Mouse (Mus musculus): Measurements from ENCODE around the gene Tnfrsf25. TPM values are rescaled to one million over a fixed set of nuclear protein-coding genes. Genes with fewer than 3 reads are reported as not detected.

Gene Tnfrsf25
- total and polyA plus RNA-seq, 3 experiments: 1.5 TPM; not detected in 2

GRCm38 (mm10) chr4:152120311-152121182 lies 4.8 kb downstream of the Tnfrsf25 start:
- peak; percentile 70 for DNase-seq (ENCODE audit: extremely low read depth)
- H3K9ac ChIP-seq (ENCODE audit: insufficient read depth, low read depth): peak overlapping the region; percentile 41
- H3K4me3 ChIP-seq (replicated peaks in 1 of 3; ENCODE audit: low read depth in 2 of 3, low read length in 2 of 3, poor library complexity in 1 of 3): peak overlapping the region; percentile 18 to 54 (median 38)
- no peaks in the 10 kb centered on the region for H3K36me3 ChIP-seq (replicated peaks in 1 of 2; ENCODE audit: control insufficient read depth in 1 of 2, insufficient read depth in 1 of 2, low read length in 1 of 2)
- H3K4me2 ChIP-seq (ENCODE audit: insufficient read depth, low read depth, poor library complexity, severe bottlenecking): peak overlapping the region; percentile 55
- peak overlapping the region; percentile 67 for H3K27ac ChIP-seq (ENCODE audit: insufficient read depth, low read depth)
- H3K9me3 ChIP-seq (replicated peaks; ENCODE audit: low read length): peaks cover 7% of the 10 kb centered on the region
- in situ Hi-C loops (cut with MboI; ENCODE audit: low pct_ligation_motif_present, low pct_unique_long_range_greater_than_20kb, low sequenced_read_pairs) (no loop called here), dilution Hi-C loops (cut with MboI; ENCODE audit: extremely low pct_ligation_motif_present, extremely low pct_unique_long_range_greater_than_20kb, low sequenced_read_pairs) (no loop called here)
- H3K27me3 ChIP-seq (replicated peaks): peaks cover 92% of the 10 kb centered on the region
- TF ChIP-seq TCF12 (IDR thresholded peaks at IDR 0.05; ENCODE audit: low read depth, low read length) (peak; percentile 39; the same call in 1 of the 2 replicates), E2F4 (IDR thresholded peaks at IDR 0.05; ENCODE audit: insufficient replicate concordance, low read depth, low read length) (no peak), UBTF (IDR thresholded peaks at IDR 0.05; ENCODE audit: low read depth, low read length) (no peak), NRF1 (IDR thresholded peaks at IDR 0.05; ENCODE audit: low read depth, low read length) (peak; percentile 24; the same call in 1 of the 2 replicates), CHD1 (IDR thresholded peaks at IDR 0.05; ENCODE audit: low read depth, low read length) (no peak), RAD21 (IDR thresholded peaks at IDR 0.05; ENCODE audit: low read depth, low read length) (no peak), CHD2 (IDR thresholded peaks at IDR 0.05; ENCODE audit: low read length) (no peak), MEF2A (IDR thresholded peaks at IDR 0.05; ENCODE audit: borderline replicate concordance, low read depth, low read length) (no peak), BHLHE40 (IDR thresholded peaks at IDR 0.05; ENCODE audit: low read depth, low read length) (peak; percentile 69), POLR2AphosphoS2 (IDR thresholded peaks at IDR 0.05; ENCODE audit: low read depth, low read length) (no peak), ZNF384 (IDR thresholded peaks at IDR 0.05; ENCODE audit: low read depth, low read length) (peak; percentile 98), ETS1 (conservative IDR thresholded peaks at IDR 0.05; ENCODE audit: low read depth, low read length) (peak; percentile 74), ZC3H11A (IDR thresholded peaks at IDR 0.05; ENCODE audit: low read depth, low read length) (no peak), GABPA (IDR thresholded peaks at IDR 0.05; ENCODE audit: insufficient replicate concordance, low read depth, low read length) (no peak), MYC (IDR thresholded peaks at IDR 0.05; ENCODE audit: low read depth, low read length) (peak; percentile 51; the same call in 1 of the 2 replicates), IRF4 (IDR thresholded peaks at IDR 0.05; ENCODE audit: low read depth, low read length) (no peak), EP300 (IDR thresholded peaks at IDR 0.05; ENCODE audit: low read length) (no peak; the same call in none of the 2 replicates), SMC3 (IDR thresholded peaks at IDR 0.05; ENCODE audit: low read depth, low read length) (no peak), MAFK (IDR thresholded peaks at IDR 0.05; ENCODE audit: insufficient replicate concordance, low read length) (no peak), POLR2A (IDR thresholded peaks at IDR 0.05; ENCODE audit: low read depth, low read length) (peak; percentile 43; the same call in 1 of the 2 replicates), USF2 (conservative IDR thresholded peaks at IDR 0.05; ENCODE audit: low read depth, low read length) (no peak), HCFC1 (IDR thresholded peaks at IDR 0.05; ENCODE audit: low read depth, low read length) (no peak)
- H3K79me2 ChIP-seq (replicated peaks; ENCODE audit: control insufficient read depth, extremely low read depth, insufficient read depth, poor library complexity, severe bottlenecking): no peaks in the 10 kb centered on the region
- peaks cover 25 to 48% of the 10 kb centered on the region in 2 experiments for H3K4me1 ChIP-seq (ENCODE audit: control insufficient read depth in 1 of 2, insufficient read depth in 2 of 2)
